Mouse (Mus musculus) right cerebral cortex, adult 2 months (tissue): ENCODE data around the gene Lmo1.
"Not testable (repeated sequence)": the region's sequence is repeated elsewhere in the genome, so short reads cannot be mapped to it uniquely, and the experiment has no call there.

Experiments
- DNase-seq, 2 experiments: peaks; one replicate each; pipeline ENCODE4 v3.0.0; 2021 to 2022; ENCODE audit warnings: low spot score in 2 of 2

The Lmo1 gene

GRCm38 (mm10) chr7:109111000-109111399 is 64.0 kb downstream of the Lmo1 start:
- peak; percentile 70 to 81 for DNase-seq

GRCm38 (mm10) chr7:109104894-109105293 is 70.1 kb downstream of the Lmo1 start:
- no peak for DNase-seq

- no peak for DNase-seq
Measured at GRCm38 (mm10) chr7:109101167-109101566, 73.8 kb downstream of the Lmo1 start.

GRCm38 (mm10) chr7:109098145-109099018 is 76.6 kb downstream of the Lmo1 start:
- peak; percentile 38 to 54 for DNase-seq

DNA sequence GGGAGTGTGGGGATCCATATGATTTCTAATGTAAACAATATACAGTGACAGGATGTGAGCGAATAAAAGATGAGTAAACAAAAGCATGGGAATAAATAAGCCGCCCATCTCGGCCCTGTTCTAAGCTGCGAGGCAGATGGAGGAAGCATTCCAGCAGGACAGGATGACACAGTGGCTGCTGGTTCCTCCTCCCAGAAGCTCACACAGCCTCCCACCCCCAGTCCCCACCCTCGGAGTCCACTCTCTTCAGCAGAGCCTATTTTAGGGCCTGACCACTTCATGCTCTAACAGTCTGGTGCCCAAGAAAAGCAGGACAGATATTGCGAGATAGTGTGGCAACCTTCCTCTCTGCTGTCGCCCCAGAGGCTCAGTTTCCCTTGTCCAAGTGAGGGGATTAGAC is 77.8 kb downstream of the Lmo1 start:
- no peak for DNase-seq

DNA sequence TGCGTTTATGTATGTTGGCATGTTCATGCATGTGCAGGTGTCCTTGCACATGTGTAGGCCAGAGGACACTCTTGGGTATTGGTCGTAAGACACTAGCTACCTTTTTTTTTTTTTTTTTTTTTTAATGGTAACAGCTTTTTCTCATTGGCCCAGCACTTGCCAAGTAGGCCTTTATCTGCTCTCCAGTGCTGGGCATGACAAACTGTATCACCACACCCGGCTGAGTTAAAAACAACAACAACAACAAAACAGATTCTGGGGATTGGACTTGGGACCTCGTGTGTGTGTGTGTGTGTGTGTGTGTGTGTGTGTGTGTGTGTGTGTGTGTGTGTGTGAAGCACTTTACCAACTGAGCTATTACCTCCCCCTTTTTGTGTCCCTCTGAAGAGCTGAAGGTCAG is 78.4 kb downstream of the Lmo1 start:
- no peak for DNase-seq

- DNase-seq = no peak
Measured at GRCm38 (mm10) chr7:109094294-109094693, 80.7 kb downstream of the Lmo1 start.

DNA sequence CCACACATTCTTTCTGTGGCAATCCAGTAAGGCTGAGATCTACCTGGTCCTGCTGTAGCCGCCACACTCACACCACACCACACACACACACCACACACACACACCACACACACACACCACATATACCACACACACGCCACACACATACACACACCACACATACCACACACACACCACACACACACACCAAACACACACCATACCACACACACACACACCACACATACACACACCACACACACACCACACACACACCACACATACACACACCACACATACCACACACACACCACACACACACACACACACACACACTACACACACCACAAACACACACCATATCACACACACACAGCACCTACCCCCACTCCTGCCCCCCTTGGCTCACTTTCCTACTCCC is 83.7 kb downstream of the Lmo1 start:
- DNase-seq = not testable (repeated sequence)
